Mouse (Mus musculus) limb, embryonic 11.5 days (tissue): ENCODE data around the gene Gm20820. TPM values are rescaled to one million over a fixed set of nuclear protein-coding genes. Genes with fewer than 3 reads are reported as not detected.
"Not testable (repeated sequence)": the region's sequence is repeated elsewhere in the genome, so short reads cannot be mapped to it uniquely, and the experiment has no call there.

Source experiments
- ATAC-seq: fragments of 200-750 bp; cut with Nextera tagmentation; 2 replicates; pipeline ENCODE4 v1.8.0; 2017; ENCODE audit warnings: low read depth; ENCODE audit not compliant: insufficient number of reproducible peaks, low FRiP score, low TSS enrichment
- DNase-seq: peaks from one replicate; pipeline ENCODE4 v3.0.0-alpha.2; 2015; ENCODE audit warnings: low spot score
- H3K27ac ChIP-seq: fragments of 300-500 bp; sonication (generic); replicated peaks from 2 replicates; pipeline ENCODE4 v1.5.1; 2014; ENCODE audit warnings: low read depth, mild to moderate bottlenecking, low read length
- H3K27me3 ChIP-seq: fragments of 300-500 bp; sonication (generic); 2 replicates; pipeline ENCODE4 v1.6.1; 2014; ENCODE audit warnings: mild to moderate bottlenecking, low read length, mixed read lengths; ENCODE audit not compliant: control insufficient read depth, insufficient read depth
- H3K36me3 ChIP-seq: fragments of 300-500 bp; sonication (generic); 2 replicates; pipeline ENCODE4 v1.6.1; 2014; ENCODE audit warnings: mild to moderate bottlenecking, low read length, moderate library complexity, mixed read lengths; ENCODE audit not compliant: control insufficient read depth, insufficient read depth
- H3K4me1 ChIP-seq: fragments of 300-500 bp; sonication (generic); 2 replicates; pipeline ENCODE4 v1.6.1; 2014; ENCODE audit warnings: low read length, mixed read lengths; ENCODE audit not compliant: control insufficient read depth, insufficient read depth
- H3K4me2 ChIP-seq: fragments of 300-500 bp; sonication (generic); 2 replicates; pipeline ENCODE4 v1.6.1; 2014; ENCODE audit warnings: low read depth, mild to moderate bottlenecking, moderate library complexity; ENCODE audit not compliant: severe bottlenecking
- H3K4me3 ChIP-seq: fragments of 300-500 bp; sonication (generic); 2 replicates; pipeline ENCODE4 v1.5.1; 2014; ENCODE audit warnings: low read depth, low read length
- H3K9ac ChIP-seq: fragments of 300-500 bp; sonication (generic); 2 replicates; pipeline ENCODE4 v1.6.1; 2014; ENCODE audit warnings: mild to moderate bottlenecking, low read length
- H3K9me3 ChIP-seq: fragments of 300-500 bp; sonication (generic); 2 replicates; pipeline ENCODE4 v1.6.1; 2016; ENCODE audit warnings: low read length; ENCODE audit not compliant: control insufficient read depth
- WGBS: fragments of 180-500 bp; shearing (Covaris S2); extraction: QIAGEN DNeasy Blood & Tissue Kit; methylation state at CpG from one replicate; pipeline ENCODE4 v1.1.7; 2014; 5-methylcytosine and 5-hydroxymethylcytosine counted together
- polyA plus RNA-seq: library from polyadenylated mRNA; unstranded; fragments of >200 nt; fragmentation: Nextera tagmentation; extraction: Ambion mirVana; gene quantifications from 2 replicates; pipeline ENCODE4 v1.2.1, GENCODE M21; 2014

Gene Gm20820
- not detected in 2 replicates for polyA plus RNA-seq

GRCm38 (mm10) chrY:86061472-86061871 lies at the start of gene Gm20820:
TSS of gene Gm20820 (plus strand) at chrY:86061772.
- DNase-seq, ATAC-seq, H3K9me3 ChIP-seq, H3K36me3 ChIP-seq, H3K27ac ChIP-seq, H3K27me3 ChIP-seq, H3K9ac ChIP-seq, H3K4me2 ChIP-seq, H3K4me1 ChIP-seq, H3K4me3 ChIP-seq: not testable (repeated sequence)
- WGBS, result no CpG with 5 or more reads among the region's 6 CpGs
